In genomic region chr13:71231182-71231581, GRCm38 (mm10) we compare ENCODE assay signal across 21 mouse cellular contexts.
"Had no signal": no experiment of that assay in that cellular context is flagged by ENCODE, and none has a peak within 500 bp of the region (broad histone marks: within the 10 kb centered on the region; RNA-seq: fewer than 3 reads in every experiment).

No protein-coding gene starts in this region.

- H3K36me3 ChIP-seq: kidney, embryonic 15.5 days; limb, embryonic 12.5 days; limb, embryonic 15.5 days; midbrain, embryonic 12.5 days; midbrain, embryonic 15.5 days; neural tube, embryonic 12.5 days; neural tube, embryonic 15.5 days had no signal

- H3K4me2 ChIP-seq: kidney, embryonic 15.5 days; limb, embryonic 12.5 days; limb, embryonic 15.5 days; liver, embryonic 11.5 days; lung, embryonic 14.5 days; midbrain, embryonic 12.5 days; midbrain, embryonic 15.5 days; neural tube, embryonic 12.5 days; neural tube, embryonic 15.5 days had no signal

- DNase-seq: kidney, adult 11 months; kidney, adult 8-10 months; kidney, postnatal 10 days; kidney, postnatal 36 days; layer of hippocampus, postnatal 36 days; left cerebral cortex, postnatal 4 days; liver, postnatal 0 days; lung, embryonic 14.5 days; right cerebral cortex, postnatal 25 days; thymus, postnatal 25 days had no signal

- H3K4me3 ChIP-seq: kidney, embryonic 15.5 days; limb, embryonic 12.5 days; limb, embryonic 15.5 days; midbrain, embryonic 12.5 days; midbrain, embryonic 15.5 days; neural tube, embryonic 12.5 days; neural tube, embryonic 15.5 days had no signal

- H3K27ac ChIP-seq: kidney, embryonic 15.5 days; limb, embryonic 12.5 days; limb, embryonic 15.5 days; liver, embryonic 14.5 days; macrophage; midbrain, embryonic 12.5 days; midbrain, embryonic 15.5 days; neural tube, embryonic 12.5 days; neural tube, embryonic 15.5 days had no signal

- H3K9me3 ChIP-seq: kidney, embryonic 15.5 days; limb, embryonic 12.5 days; limb, embryonic 15.5 days; midbrain, embryonic 12.5 days; midbrain, embryonic 15.5 days; neural tube, embryonic 12.5 days; neural tube, embryonic 15.5 days had no signal

- ATAC-seq: liver, postnatal 0 days; lung, postnatal 0 days; midbrain, embryonic 15.5 days had no signal

- H3K9ac ChIP-seq: kidney, embryonic 15.5 days; limb, embryonic 12.5 days; limb, embryonic 15.5 days; liver, embryonic 14.5 days; liver, postnatal 0 days; lung, embryonic 14.5 days; midbrain, embryonic 12.5 days; midbrain, embryonic 15.5 days; neural tube, embryonic 12.5 days; neural tube, embryonic 15.5 days had no signal

- H3K27me3 ChIP-seq: kidney, embryonic 15.5 days; limb, embryonic 12.5 days; limb, embryonic 15.5 days; midbrain, embryonic 12.5 days; midbrain, embryonic 15.5 days; neural tube, embryonic 12.5 days; neural tube, embryonic 15.5 days had no signal

- H3K4me1 ChIP-seq: kidney, embryonic 15.5 days; limb, embryonic 12.5 days; limb, embryonic 15.5 days; midbrain, embryonic 12.5 days; midbrain, embryonic 15.5 days; neural tube, embryonic 12.5 days; neural tube, embryonic 15.5 days had no signal
